Mouse (Mus musculus) embryonic fibroblast, embryonic 13.5 days (primary cell): ENCODE measurements around the gene Podxl2.
A peak's percentile ranks its signal among the peaks of the same experiment; 100 is the strongest.

Experiments
- CTCF ChIP-seq: IDR thresholded peaks from 2 replicates; pipeline ENCODE4 v1.5.1; 2011; ENCODE audit warnings: mild to moderate bottlenecking, control low read depth, low read length, moderate library complexity, borderline replicate concordance; ENCODE audit not compliant: insufficient read depth
- POLR2A ChIP-seq: IDR thresholded peaks from 2 replicates; pipeline ENCODE4 v1.6.1; 2011; ENCODE audit warnings: low read depth, mild to moderate bottlenecking, control low read depth, low read length, moderate library complexity

- TF ChIP-seq CTCF: peak; percentile 83; the same call in 1 of the 2 replicates
- no peak for TF ChIP-seq POLR2A
Measured at GRCm38 (mm10) chr6:88906369-88907108, 31.7 kb upstream of the Podxl2 start.
